Mouse (Mus musculus): ENCODE measurements around the gene Clcn1. TPM values are rescaled to one million over a fixed set of nuclear protein-coding genes. Genes with fewer than 3 reads are reported as not detected.

Clcn1 gene
- polyA plus RNA-seq, 1 experiment from 2014 or later = 1.9 TPM

DNA sequence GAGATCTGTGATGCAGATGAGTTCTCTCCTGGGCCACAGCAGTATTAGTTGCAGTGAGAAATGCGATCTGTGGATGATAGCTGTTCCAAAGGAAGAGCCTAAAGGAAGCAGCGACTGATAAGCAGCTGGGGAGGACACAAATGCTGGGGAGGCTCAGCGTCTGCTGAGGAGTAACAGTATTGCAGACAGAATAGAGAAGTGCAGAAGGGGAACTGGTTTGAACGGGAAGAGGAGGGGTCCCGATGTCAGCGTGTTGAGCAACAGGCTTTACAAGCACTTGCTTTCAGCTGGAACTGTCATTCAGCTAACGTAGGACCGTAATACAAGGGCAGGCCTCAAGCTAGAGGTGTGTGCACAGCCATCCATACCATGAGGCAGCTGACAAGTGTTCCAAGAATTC is 66.7 kb downstream of the Clcn1 start:
- Histone ChIP-seq H3K4me2 (replicated peaks) (no peak overlapping the region), H3K9me3 (ENCODE audit: control insufficient read depth, low read length) (no peaks in the 10 kb centered on the region), H3K27ac (no peak overlapping the region), H3K9ac (no peak overlapping the region), H3K27me3 (ENCODE audit: control insufficient read depth, insufficient read depth, low read length) (no peaks in the 10 kb centered on the region), H3K4me3 (replicated peaks; ENCODE audit: low read length) (no peak overlapping the region), H3K4me1 (replicated peaks; ENCODE audit: control insufficient read depth, insufficient read depth, low read length) (peaks cover 22% of the 10 kb centered on the region), H3K36me3 (replicated peaks; ENCODE audit: control insufficient read depth, insufficient read depth) (peaks cover 44% of the 10 kb centered on the region)
- DNase-seq (ENCODE audit: low spot score) = no peak
- 88% methylated on average over 8 of the region's 8 CpGs for WGBS
- no peak for ATAC-seq (ENCODE audit: low FRiP score)

DNA sequence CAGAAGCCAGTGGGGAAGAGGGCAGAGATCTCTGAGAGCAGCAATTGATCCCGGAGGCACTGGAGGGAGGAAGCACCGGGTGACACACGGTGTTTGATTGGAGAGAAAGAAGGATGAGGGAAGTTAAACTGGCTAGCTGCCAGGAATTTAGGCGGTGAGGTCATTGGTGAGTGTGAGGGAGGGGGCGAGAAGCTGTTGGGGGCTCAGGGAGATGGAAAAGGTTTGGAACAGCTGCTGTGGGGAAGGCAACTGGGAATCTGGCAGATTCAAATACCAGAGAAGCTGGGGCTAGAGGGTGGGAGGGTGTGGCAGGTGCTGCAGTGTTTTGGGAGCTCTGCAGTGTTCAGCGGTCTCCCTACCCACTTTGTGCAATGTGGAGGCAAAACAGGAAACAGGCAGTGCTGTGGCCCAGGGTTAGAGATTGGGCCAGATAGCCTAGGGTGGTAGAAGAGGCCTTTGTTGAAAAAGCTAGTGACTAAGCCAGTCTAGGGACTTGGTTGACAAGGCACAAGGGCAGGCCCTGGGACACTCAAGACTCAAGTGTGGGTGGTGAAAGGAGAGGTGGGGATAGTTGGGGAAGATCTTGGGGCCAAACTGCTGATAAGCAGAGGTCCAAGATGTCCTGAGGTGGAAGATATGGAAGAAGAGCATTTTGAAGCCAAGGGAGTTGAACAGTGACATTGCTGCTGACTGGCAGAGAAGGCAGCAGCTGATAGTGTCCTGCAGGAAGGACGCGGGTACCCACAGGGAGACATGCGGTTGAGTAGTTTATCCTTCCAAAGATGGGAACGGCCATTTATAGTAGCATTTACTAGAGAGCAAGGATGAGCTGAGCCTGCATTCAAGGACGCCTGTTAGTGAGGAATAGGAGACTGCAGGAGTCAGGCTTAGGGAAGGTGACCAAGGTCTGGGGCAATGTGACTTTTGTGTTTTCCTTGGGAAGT is 67.9 kb downstream of the Clcn1 start:
- DNase-seq (ENCODE audit: low spot score) (no peak), ATAC-seq (ENCODE audit: low FRiP score) (no peak)
- 61% methylated on average over 11 of the region's 11 CpGs for WGBS
- Histone ChIP-seq H3K9ac (no peak overlapping the region), H3K27me3 (ENCODE audit: control insufficient read depth, insufficient read depth, low read length) (no peaks in the 10 kb centered on the region), H3K4me3 (replicated peaks; ENCODE audit: low read length) (no peak overlapping the region), H3K36me3 (replicated peaks; ENCODE audit: control insufficient read depth, insufficient read depth) (peaks cover 56% of the 10 kb centered on the region), H3K4me1 (replicated peaks; ENCODE audit: control insufficient read depth, insufficient read depth, low read length) (peaks cover 18% of the 10 kb centered on the region), H3K4me2 (replicated peaks) (no peak overlapping the region), H3K27ac (no peak overlapping the region), H3K9me3 (ENCODE audit: control insufficient read depth, low read length) (no peaks in the 10 kb centered on the region)

DNA sequence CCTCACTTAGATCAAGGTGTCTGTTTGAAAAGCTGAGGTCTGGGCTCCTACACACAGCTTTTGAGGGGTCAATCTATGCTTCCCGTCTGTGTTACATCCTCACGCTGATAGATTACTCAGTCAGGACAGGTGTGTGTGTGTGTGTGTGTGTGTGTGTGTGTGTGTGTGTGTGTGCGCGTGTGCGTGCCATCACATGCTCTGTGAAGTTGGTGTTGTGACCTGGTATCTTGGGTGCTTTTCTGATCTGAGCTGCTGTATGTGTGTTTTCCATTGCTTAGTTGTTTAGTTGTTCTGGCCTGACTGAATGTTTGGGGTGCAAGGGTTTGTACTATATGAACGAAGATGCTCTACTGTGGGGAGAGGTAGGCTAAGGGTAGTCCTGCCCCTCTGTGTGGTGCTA is 68.9 kb downstream of the Clcn1 start:
- Histone ChIP-seq H3K27me3 (ENCODE audit: control insufficient read depth, insufficient read depth, low read length) (no peaks in the 10 kb centered on the region), H3K9ac (no peak overlapping the region), H3K36me3 (replicated peaks; ENCODE audit: control insufficient read depth, insufficient read depth) (peaks cover 60% of the 10 kb centered on the region), H3K27ac (no peak overlapping the region), H3K4me3 (replicated peaks; ENCODE audit: low read length) (no peak overlapping the region), H3K4me2 (replicated peaks) (no peak overlapping the region), H3K9me3 (ENCODE audit: control insufficient read depth, low read length) (no peaks in the 10 kb centered on the region), H3K4me1 (replicated peaks; ENCODE audit: control insufficient read depth, insufficient read depth, low read length) (peaks cover 18% of the 10 kb centered on the region)
- no peak for DNase-seq (ENCODE audit: low spot score)
- no peak for ATAC-seq (ENCODE audit: low FRiP score)
- 93% methylated on average over 6 of the region's 6 CpGs for WGBS

DNA sequence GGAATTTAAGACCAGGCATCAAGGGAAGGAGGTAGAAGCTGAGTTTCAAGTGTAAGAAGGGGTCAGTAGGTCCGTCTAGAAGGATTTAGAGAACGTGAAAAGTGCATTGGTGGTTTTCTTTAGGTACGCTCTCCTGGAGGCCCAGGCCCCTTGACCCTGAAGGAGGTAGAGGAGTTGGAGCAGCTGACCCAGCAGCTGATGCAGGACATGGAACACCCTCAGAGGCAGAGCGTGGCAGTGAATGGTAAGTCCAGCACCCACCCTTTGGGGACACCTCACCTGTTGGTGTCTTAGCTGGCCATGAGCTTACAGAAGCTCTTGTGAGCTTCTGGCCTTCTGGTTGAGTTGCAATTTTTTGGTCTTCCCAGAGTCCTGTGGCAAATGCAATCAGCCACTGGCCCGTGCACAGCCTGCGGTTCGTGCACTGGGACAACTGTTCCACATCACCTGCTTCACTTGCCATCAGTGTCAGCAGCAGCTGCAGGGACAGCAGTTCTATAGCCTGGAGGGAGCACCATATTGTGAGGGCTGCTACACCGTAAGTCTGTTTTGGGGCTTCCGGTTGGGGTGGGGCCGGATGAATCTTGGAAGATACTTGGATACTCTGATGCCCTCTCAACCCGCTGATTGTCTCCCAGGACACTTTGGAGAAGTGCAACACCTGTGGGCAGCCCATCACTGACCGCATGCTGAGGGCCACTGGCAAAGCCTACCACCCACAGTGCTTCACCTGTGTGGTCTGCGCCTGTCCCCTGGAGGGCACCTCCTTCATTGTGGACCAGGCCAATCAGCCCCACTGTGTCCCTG is 69.5 kb downstream of the Clcn1 start:
- H3K9me3 ChIP-seq (ENCODE audit: control insufficient read depth, low read length) = no peaks in the 10 kb centered on the region
- H3K36me3 ChIP-seq (replicated peaks; ENCODE audit: control insufficient read depth, insufficient read depth) = peaks cover 62% of the 10 kb centered on the region
- no peak overlapping the region for H3K4me2 ChIP-seq (replicated peaks)
- ATAC-seq (ENCODE audit: low FRiP score) (no peak), DNase-seq (ENCODE audit: low spot score) (no peak)
- H3K27ac ChIP-seq = no peak overlapping the region
- no peak overlapping the region for H3K9ac ChIP-seq
- peaks cover 14% of the 10 kb centered on the region for H3K4me1 ChIP-seq (replicated peaks; ENCODE audit: control insufficient read depth, insufficient read depth, low read length)
- no peaks in the 10 kb centered on the region for H3K27me3 ChIP-seq (ENCODE audit: control insufficient read depth, insufficient read depth, low read length)
- H3K4me3 ChIP-seq (replicated peaks; ENCODE audit: low read length) = no peak overlapping the region
- WGBS = 94% methylated on average over 13 of the region's 13 CpGs

DNA sequence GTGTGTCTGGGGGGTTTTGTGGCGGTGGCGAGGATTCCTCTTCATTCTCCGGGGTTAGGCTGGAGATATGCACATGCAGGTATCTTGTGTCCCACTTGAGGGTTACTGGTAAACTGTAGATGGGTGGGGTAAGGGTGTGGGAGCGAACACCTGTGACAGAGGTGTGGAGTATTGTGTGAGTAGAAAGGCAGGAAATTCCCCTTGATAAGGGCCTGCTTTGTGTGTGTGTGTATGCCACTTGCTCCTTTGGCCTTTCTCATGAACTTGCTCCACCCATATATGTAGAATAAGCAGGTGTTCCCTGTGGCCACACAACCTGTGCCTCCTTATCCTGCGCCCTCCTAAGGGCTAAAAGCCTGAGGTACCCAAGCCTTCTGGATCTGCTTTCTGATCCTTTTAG is 70.4 kb downstream of the Clcn1 start:
- DNase-seq (ENCODE audit: low spot score) (no peak), ATAC-seq (ENCODE audit: low FRiP score) (no peak)
- Histone ChIP-seq H3K9ac (no peak overlapping the region), H3K27ac (no peak overlapping the region), H3K4me2 (replicated peaks) (no peak overlapping the region), H3K4me3 (replicated peaks; ENCODE audit: low read length) (no peak overlapping the region), H3K36me3 (replicated peaks; ENCODE audit: control insufficient read depth, insufficient read depth) (peaks cover 58% of the 10 kb centered on the region), H3K27me3 (ENCODE audit: control insufficient read depth, insufficient read depth, low read length) (no peaks in the 10 kb centered on the region), H3K4me1 (replicated peaks; ENCODE audit: control insufficient read depth, insufficient read depth, low read length) (peaks cover 5% of the 10 kb centered on the region; the same call in 1 of the 2 replicates), H3K9me3 (ENCODE audit: control insufficient read depth, low read length) (no peaks in the 10 kb centered on the region)
- WGBS = 95% methylated on average over 5 of the region's 5 CpGs

DNA sequence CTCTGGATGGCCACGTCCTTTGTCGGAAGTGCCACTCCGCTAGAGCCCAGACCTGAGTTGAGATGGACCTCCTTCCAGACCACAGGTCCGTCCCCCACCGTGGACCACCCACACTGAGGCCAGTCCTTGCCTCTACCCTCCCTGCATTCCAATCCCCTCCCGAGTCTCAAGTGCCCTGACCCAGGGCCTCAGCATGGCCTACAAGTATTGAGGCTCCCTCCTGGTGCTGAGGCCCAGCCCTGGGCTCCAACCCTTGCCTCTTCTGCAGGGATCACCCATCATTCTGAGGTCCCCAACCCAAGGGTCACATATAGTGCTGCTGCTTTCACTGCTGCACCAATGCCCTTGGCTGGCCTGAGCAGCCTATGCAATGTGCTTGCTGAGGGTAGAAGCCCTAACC is 71.4 kb downstream of the Clcn1 start:
- Histone ChIP-seq H3K4me1 (replicated peaks; ENCODE audit: control insufficient read depth, insufficient read depth, low read length) (0 out of 2 replicates have a peak, but pooled peaks cover 5% of the 10 kb centered on the region), H3K27me3 (ENCODE audit: control insufficient read depth, insufficient read depth, low read length) (no peaks in the 10 kb centered on the region), H3K4me3 (replicated peaks; ENCODE audit: low read length) (no peak overlapping the region), H3K9ac (no peak overlapping the region), H3K36me3 (replicated peaks; ENCODE audit: control insufficient read depth, insufficient read depth) (peaks cover 54% of the 10 kb centered on the region), H3K27ac (no peak overlapping the region), H3K9me3 (ENCODE audit: control insufficient read depth, low read length) (no peaks in the 10 kb centered on the region), H3K4me2 (replicated peaks) (no peak overlapping the region)
- 80% methylated on average over 6 of the region's 6 CpGs for WGBS
- ATAC-seq (ENCODE audit: low FRiP score) (no peak), DNase-seq (ENCODE audit: low spot score) (no peak)

DNA sequence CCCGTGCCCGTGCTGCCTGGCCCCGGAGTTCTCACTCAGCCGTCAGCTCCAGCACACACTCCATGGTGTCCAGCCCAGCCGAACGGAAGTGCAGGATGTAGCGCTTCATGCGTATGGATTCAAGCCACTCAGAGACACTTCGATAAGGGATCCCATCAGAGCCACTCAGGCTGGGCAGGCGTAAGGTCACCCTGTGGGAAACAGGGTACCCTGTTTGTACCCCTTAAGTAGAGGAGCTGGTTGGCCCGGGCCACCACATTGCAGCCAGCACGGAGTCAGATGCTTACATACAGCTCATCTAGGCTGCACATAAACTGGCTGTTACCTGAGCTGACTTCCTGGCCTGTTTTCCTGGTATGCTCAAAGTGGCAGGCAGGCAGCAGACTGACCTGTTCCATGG is 72.4 kb downstream of the Clcn1 start:
- H3K27me3 ChIP-seq (ENCODE audit: control insufficient read depth, insufficient read depth, low read length) = no peaks in the 10 kb centered on the region
- 0 out of 2 replicates have a peak, but pooled peaks cover 5% of the 10 kb centered on the region for H3K4me1 ChIP-seq (replicated peaks; ENCODE audit: control insufficient read depth, insufficient read depth, low read length)
- DNase-seq (ENCODE audit: low spot score) (no peak), ATAC-seq (ENCODE audit: low FRiP score) (no peak)
- H3K4me3 ChIP-seq (replicated peaks; ENCODE audit: low read length) = no peak overlapping the region
- no peak overlapping the region for H3K9ac ChIP-seq
- H3K27ac ChIP-seq = no peak overlapping the region
- no peak overlapping the region for H3K4me2 ChIP-seq (replicated peaks)
- H3K36me3 ChIP-seq (replicated peaks; ENCODE audit: control insufficient read depth, insufficient read depth) = peaks cover 50% of the 10 kb centered on the region
- WGBS = 93% methylated on average over 12 of the region's 12 CpGs
- no peaks in the 10 kb centered on the region for H3K9me3 ChIP-seq (ENCODE audit: control insufficient read depth, low read length)

DNA sequence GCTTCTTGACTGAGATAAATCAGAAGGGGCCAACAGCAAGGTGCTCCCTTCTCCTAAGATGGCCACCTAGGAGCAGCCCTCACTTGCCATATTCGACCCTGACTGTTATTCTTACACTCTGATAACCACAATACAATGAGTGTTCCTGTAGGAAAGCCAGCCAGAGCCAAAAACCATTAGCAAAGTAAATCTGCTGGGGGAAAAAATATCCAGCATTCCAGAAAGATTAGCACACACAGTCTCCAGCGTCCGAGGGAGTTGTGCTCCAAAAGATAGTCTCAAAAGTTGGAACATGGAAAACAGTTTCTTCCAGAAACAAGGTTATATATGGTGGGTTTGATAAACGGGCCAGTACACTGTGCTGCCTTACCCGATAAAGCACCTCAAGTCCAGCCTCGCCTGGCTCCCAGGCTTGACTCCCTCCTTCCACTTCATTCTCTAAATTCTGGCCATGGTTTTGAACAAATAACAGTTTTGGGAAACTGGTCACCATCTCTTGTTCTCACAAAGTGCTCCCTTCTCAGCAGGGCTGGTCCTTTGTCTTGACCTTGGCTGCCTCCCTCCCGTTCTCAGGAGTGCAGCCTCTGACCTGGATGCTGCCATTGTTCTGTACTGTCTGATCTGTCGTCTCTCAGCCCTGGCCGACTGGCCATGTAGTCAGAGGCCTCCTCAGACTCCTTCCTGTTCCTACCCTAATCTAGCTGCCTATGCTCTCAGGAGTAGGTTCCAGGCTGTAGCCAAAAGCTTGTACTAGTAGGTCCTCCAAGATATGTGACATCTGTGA is 73.1 kb downstream of the Clcn1 start:
- Histone ChIP-seq H3K27me3 (ENCODE audit: control insufficient read depth, insufficient read depth, low read length) (no peaks in the 10 kb centered on the region), H3K9ac (no peak overlapping the region), H3K27ac (no peak overlapping the region), H3K4me1 (replicated peaks; ENCODE audit: control insufficient read depth, insufficient read depth, low read length) (no peaks in the 10 kb centered on the region), H3K9me3 (ENCODE audit: control insufficient read depth, low read length) (no peaks in the 10 kb centered on the region), H3K4me3 (replicated peaks; ENCODE audit: low read length) (no peak overlapping the region), H3K4me2 (replicated peaks) (no peak overlapping the region), H3K36me3 (replicated peaks; ENCODE audit: control insufficient read depth, insufficient read depth) (peaks cover 50% of the 10 kb centered on the region)
- ATAC-seq (ENCODE audit: low FRiP score) = no peak
- WGBS = 75% methylated on average over 9 of the region's 9 CpGs
- DNase-seq (ENCODE audit: low spot score) = no peak
